ENCODE assay signal across 8 mouse cellular contexts in genomic region chr6:92092737-92093136, GRCm38 (mm10). TPM values are rescaled to one million over a fixed set of nuclear protein-coding genes. Genes with fewer than 3 reads are reported as not detected.
DNase-seq lines count a peak whose midpoint lies in the region; ATAC-seq and TF ChIP-seq lines count a peak whose summit lies in the region.

No protein-coding gene starts in this region.

- H3K9me3 ChIP-seq in lung, postnatal 0 days (ENCODE audit: low read length), result no peaks in the 10 kb centered on the region
- no peaks in the 10 kb centered on the region for H3K9me3 ChIP-seq in limb, embryonic 14.5 days (ENCODE audit: control insufficient read depth, low read length)
- no peaks in the 10 kb centered on the region for H3K9me3 ChIP-seq in stomach, embryonic 15.5 days

- peak overlapping the region; percentile 100 for H3K27ac ChIP-seq in lung, postnatal 0 days (ENCODE audit: low read length)
- peak overlapping the region; percentile 97 for H3K27ac ChIP-seq in limb, embryonic 14.5 days (replicated peaks; ENCODE audit: low read depth, low read length)
- peak overlapping the region; percentile 100 for H3K27ac ChIP-seq in stomach, embryonic 15.5 days

- TF ChIP-seq POLR2A in limb, embryonic 14.5 days (IDR thresholded peaks at IDR 0.05; ENCODE audit: borderline replicate concordance, extremely low read depth, insufficient read depth, insufficient read length), result no peak

- H3K27me3 ChIP-seq in lung, postnatal 0 days (replicated peaks; ENCODE audit: insufficient read depth, low read length), result no peaks in the 10 kb centered on the region
- H3K27me3 ChIP-seq in limb, embryonic 14.5 days (ENCODE audit: control insufficient read depth, insufficient read depth, low read length), result no peaks in the 10 kb centered on the region
- H3K27me3 ChIP-seq in stomach, embryonic 15.5 days (replicated peaks), result no peaks in the 10 kb centered on the region

- 22% methylated on average over 3 of the region's 3 CpGs for WGBS in lung, postnatal 0 days
- 23% methylated on average over 3 of the region's 3 CpGs for WGBS in limb, embryonic 14.5 days
- 21% methylated on average over 3 of the region's 3 CpGs for WGBS in stomach, embryonic 15.5 days

- H3K4me1 ChIP-seq in lung, postnatal 0 days (ENCODE audit: insufficient read depth, low read depth, low read length), result peaks cover 15% of the 10 kb centered on the region; the same call in 1 of the 2 replicates
- peaks cover 21% of the 10 kb centered on the region for H3K4me1 ChIP-seq in limb, embryonic 14.5 days (ENCODE audit: control insufficient read depth, insufficient read depth, low read length)
- H3K4me1 ChIP-seq in stomach, embryonic 15.5 days, result 0 out of 2 replicates have a peak, but pooled peaks cover 4% of the 10 kb centered on the region

- peak overlapping the region; percentile 63 for H3K9ac ChIP-seq in lung, postnatal 0 days (replicated peaks; ENCODE audit: low read depth)
- H3K9ac ChIP-seq in limb, embryonic 14.5 days (ENCODE audit: low read depth, low read length, severe bottlenecking), result peak overlapping the region; percentile 95
- no peak overlapping the region; the same call in 1 of the 2 replicates for H3K9ac ChIP-seq in stomach, embryonic 15.5 days

- H3K4me2 ChIP-seq in lung, postnatal 0 days (replicated peaks; ENCODE audit: low read depth, low read length), result peak overlapping the region; percentile 71
- peak overlapping the region; percentile 77 for H3K4me2 ChIP-seq in limb, embryonic 14.5 days (replicated peaks; ENCODE audit: low read depth, low read length, severe bottlenecking)
- peak overlapping the region; percentile 68 for H3K4me2 ChIP-seq in stomach, embryonic 15.5 days

- ATAC-seq in lung, postnatal 0 days, result no peak
- no peak for ATAC-seq in limb, embryonic 14.5 days (ENCODE audit: low FRiP score, low read depth)
- ATAC-seq in stomach, embryonic 15.5 days (ENCODE audit: insufficient read depth, low FRiP score, low read depth), result no peak

- no peak for TF ChIP-seq EP300 in lung, postnatal 0 days (IDR thresholded peaks at IDR 0.05)

- DNase-seq in cerebellum, adult 11-12 months, result peak; percentile 45
- no peak for DNase-seq in cerebellum, adult 9-11 months
- DNase-seq in lung, postnatal 0 days (ENCODE audit: low spot score), result no peak
- no peak for DNase-seq in lung, postnatal 4 days
- DNase-seq in limb, embryonic 14.5 days (ENCODE audit: low spot score), result no peak
- no peak for DNase-seq in thymus, postnatal 14 days
- DNase-seq in kidney, adult 11 months, result no peak

- H3K4me3 ChIP-seq in lung, postnatal 0 days (ENCODE audit: low read depth, low read length), result peak overlapping the region; percentile 99
- H3K4me3 ChIP-seq in limb, embryonic 14.5 days (replicated peaks; ENCODE audit: low read length), result peak overlapping the region; percentile 95
- H3K4me3 ChIP-seq in stomach, embryonic 15.5 days (replicated peaks), result peak overlapping the region; percentile 97

- no peak for TF ChIP-seq CTCF in lung, postnatal 0 days (IDR thresholded peaks at IDR 0.05)

- no peaks in the 10 kb centered on the region for H3K36me3 ChIP-seq in lung, postnatal 0 days (ENCODE audit: insufficient read depth, low read length)
- no peaks in the 10 kb centered on the region for H3K36me3 ChIP-seq in limb, embryonic 14.5 days (ENCODE audit: control insufficient read depth, insufficient read depth, low read length)
- H3K36me3 ChIP-seq in stomach, embryonic 15.5 days, result no peaks in the 10 kb centered on the region

RNA-seq across cellular contexts. Expression of gene Nr2c2, which starts 1.5 kb away (rescaled TPM):
- 14.7 and 15.7 TPM in 2 replicates for polyA plus RNA-seq in lung, postnatal 0 days (2015; fragmentation: Nextera tagmentation; extraction: Ambion mirVana)
- polyA plus RNA-seq in limb, embryonic 14.5 days (2012; rRNA removed), result 23.1 and 26.1 TPM in 2 replicates
- 27.1 and 35.3 TPM in 2 replicates for polyA plus RNA-seq in limb, embryonic 14.5 days (2014; fragmentation: Nextera tagmentation; extraction: Ambion mirVana)
- polyA plus RNA-seq in stomach, embryonic 15.5 days (2015; fragmentation: Nextera tagmentation; extraction: Ambion mirVana), result 21.8 and 24.2 TPM in 2 replicates
